Mouse (Mus musculus) neutrophil, adult 83 days (primary cell): ENCODE measurements around the gene Susd3. TPM values are rescaled to one million over a fixed set of nuclear protein-coding genes. Genes with fewer than 3 reads are reported as not detected.

Experiments
- total RNA-seq, 2 experiments: library from RNA; stranded (reverse); gene quantifications; one replicate each; pipeline ENCODE4 v1.2.4; 2023

The Susd3 gene
- 10 to 100 TPM; 35.0 to 37.8 TPM for total RNA-seq

GRCm38 (mm10) chr13:49248467-49248862, at the start of gene Susd3:
Gene Susd3 (minus strand): TSS chr13:49248706.

GRCm38 (mm10) chr13:49215504-49216219, 32.8 kb downstream of the Susd3 start, which contains the start of gene Card19:
Gene Card19 (minus strand): TSS chr13:49216037.

GRCm38 (mm10) chr13:49187288-49188218, 61.0 kb downstream of the Susd3 start, which contains the start of gene Ninj1:
Gene Ninj1 (plus strand): TSS chr13:49187485.

Other genes starting within 250 kb of the Susd3 start
- gene Wnk2, start 100.7 kb downstream of the Susd3 start, total RNA-seq, result under 1 TPM; 0.15 to 0.33 TPM
- gene Ninj1, start 61.2 kb downstream of the Susd3 start, total RNA-seq, result 10 to 100 TPM; 81.9 to 93.3 TPM
- 100 to 1,000 TPM; 132 to 146 TPM for gene Card19, start 32.7 kb downstream of the Susd3 start, total RNA-seq
- gene Fgd3, start 71.6 kb upstream of the Susd3 start, total RNA-seq, result 10 to 100 TPM; 89.1 to 99.3 TPM
- gene Bicd2, start 92.9 kb upstream of the Susd3 start, total RNA-seq, result 10 to 100 TPM; 16.5 to 16.9 TPM
- 1 to 10 TPM; 4.6 to 5.1 TPM for gene Ippk, start 172.5 kb upstream of the Susd3 start, total RNA-seq
- gene Tes3-ps, start 244.6 kb upstream of the Susd3 start, total RNA-seq, result 1 to 10 TPM in 1 of 2 experiments, under 1 TPM in 1; 0.88 to 1.0 TPM